Mouse (Mus musculus) erythroblast, embryonic 14.5 days (primary cell): ENCODE data around the gene Srgap1. TPM values are rescaled to one million over a fixed set of nuclear protein-coding genes. Genes with fewer than 3 reads are reported as not detected.

Source experiments
- H3K27me3 ChIP-seq: 2 replicates; pipeline ENCODE4 v1.6.1; 2012; ENCODE audit warnings: inconsistent platforms; ENCODE audit not compliant: control insufficient read depth
- H3K36me3 ChIP-seq: 2 replicates; pipeline ENCODE4 v1.6.1; 2012; ENCODE audit warnings: mild to moderate bottlenecking, inconsistent platforms; ENCODE audit not compliant: control insufficient read depth
- H3K4me1 ChIP-seq: 2 replicates; pipeline ENCODE4 v1.6.1; 2012; ENCODE audit warnings: inconsistent platforms; ENCODE audit not compliant: control insufficient read depth
- H3K4me3 ChIP-seq: replicated peaks from 2 replicates; pipeline ENCODE3; 2012; ENCODE audit warnings: moderate library complexity, mild to moderate bottlenecking, inconsistent platforms
- H3K9me3 ChIP-seq: 2 replicates; pipeline ENCODE4 v1.6.1; 2012; ENCODE audit warnings: low read length, inconsistent platforms, mixed read lengths; ENCODE audit not compliant: control insufficient read depth
- GATA1 ChIP-seq: IDR thresholded peaks from 2 replicates; pipeline ENCODE4 v1.6.1; 2012; ENCODE audit warnings: low read length, inconsistent platforms, mixed read lengths
- TAL1 ChIP-seq: IDR thresholded peaks from 3 replicates; pipeline ENCODE4 v1.6.1; 2012; ENCODE audit warnings: low read length, inconsistent platforms, mixed read lengths
- polyA plus RNA-seq: library from polyadenylated mRNA; stranded (reverse); fragments of >175 nt; gene quantifications from 2 replicates; pipeline ENCODE4 v1.2.3, GENCODE M21; 2012

The Srgap1 gene
- polyA plus RNA-seq, 1 experiment = 0.20 TPM

GRCm38 (mm10) chr10:121806806-121807205 is 240.3 kb downstream of the Srgap1 start:
- TF ChIP-seq TAL1 (no peak), GATA1 (no peak)
- no peaks in the 10 kb centered on the region for H3K4me1 ChIP-seq
- no peaks in the 10 kb centered on the region for H3K36me3 ChIP-seq
- no peaks in the 10 kb centered on the region for H3K9me3 ChIP-seq
- H3K27me3 ChIP-seq = no peaks in the 10 kb centered on the region
- no peak overlapping the region for H3K4me3 ChIP-seq

DNA sequence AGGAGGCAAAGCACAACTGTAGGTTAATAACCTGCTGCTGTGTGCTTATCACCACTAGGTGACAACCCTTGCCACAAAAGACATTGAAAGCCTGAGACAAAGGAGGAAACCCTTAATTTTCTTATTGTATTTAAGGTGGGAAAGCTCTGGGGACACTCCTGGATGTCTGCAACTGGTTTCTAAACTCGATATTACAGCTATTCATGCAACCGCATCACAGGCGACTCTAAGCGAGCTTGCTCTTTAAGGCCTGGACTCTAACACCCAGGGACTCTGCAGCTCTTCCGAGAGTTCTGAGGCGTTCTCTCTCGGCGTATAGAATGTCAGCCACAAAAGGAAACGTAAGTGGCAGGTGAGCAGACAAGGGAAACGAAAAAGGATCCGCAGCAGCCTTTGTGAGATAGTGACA is 241.2 kb downstream of the Srgap1 start:
- TF ChIP-seq GATA1 (no peak), TAL1 (no peak)
- H3K27me3 ChIP-seq = no peaks in the 10 kb centered on the region
- no peaks in the 10 kb centered on the region for H3K36me3 ChIP-seq
- no peaks in the 10 kb centered on the region for H3K9me3 ChIP-seq
- H3K4me1 ChIP-seq = no peaks in the 10 kb centered on the region
- no peak overlapping the region for H3K4me3 ChIP-seq

DNA sequence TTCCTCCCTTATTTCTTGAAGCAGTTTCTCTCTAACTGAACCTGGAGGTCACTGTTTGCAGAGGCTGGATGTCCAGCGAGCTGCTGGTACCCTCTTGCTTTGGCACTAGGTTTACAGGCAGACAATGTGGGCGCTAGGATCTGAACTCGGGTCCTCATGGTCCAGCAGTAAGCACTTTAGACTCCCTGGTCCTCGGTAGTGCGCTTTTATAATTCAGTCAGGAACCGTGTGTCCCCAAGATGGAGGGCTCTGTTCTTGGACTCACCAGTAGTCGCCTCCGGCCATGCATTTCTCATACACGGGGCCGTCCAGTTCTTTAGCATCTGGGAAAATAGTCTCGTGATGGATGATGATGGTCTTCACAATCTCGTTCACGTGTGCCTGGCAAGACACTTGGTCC is 242.6 kb downstream of the Srgap1 start:
- Histone ChIP-seq H3K4me1 (no peaks in the 10 kb centered on the region), H3K4me3 (no peak overlapping the region), H3K27me3 (no peaks in the 10 kb centered on the region), H3K36me3 (no peaks in the 10 kb centered on the region), H3K9me3 (no peaks in the 10 kb centered on the region)
- TF ChIP-seq GATA1 = no peak
- no peak for TF ChIP-seq TAL1

GRCm38 (mm10) chr10:121800041-121800440 is 247.1 kb downstream of the Srgap1 start:
- H3K4me1 ChIP-seq = no peaks in the 10 kb centered on the region
- no peaks in the 10 kb centered on the region for H3K27me3 ChIP-seq
- H3K9me3 ChIP-seq = no peaks in the 10 kb centered on the region
- H3K4me3 ChIP-seq = no peak overlapping the region
- no peak for TF ChIP-seq TAL1
- TF ChIP-seq GATA1 = no peak
- no peaks in the 10 kb centered on the region for H3K36me3 ChIP-seq

DNA sequence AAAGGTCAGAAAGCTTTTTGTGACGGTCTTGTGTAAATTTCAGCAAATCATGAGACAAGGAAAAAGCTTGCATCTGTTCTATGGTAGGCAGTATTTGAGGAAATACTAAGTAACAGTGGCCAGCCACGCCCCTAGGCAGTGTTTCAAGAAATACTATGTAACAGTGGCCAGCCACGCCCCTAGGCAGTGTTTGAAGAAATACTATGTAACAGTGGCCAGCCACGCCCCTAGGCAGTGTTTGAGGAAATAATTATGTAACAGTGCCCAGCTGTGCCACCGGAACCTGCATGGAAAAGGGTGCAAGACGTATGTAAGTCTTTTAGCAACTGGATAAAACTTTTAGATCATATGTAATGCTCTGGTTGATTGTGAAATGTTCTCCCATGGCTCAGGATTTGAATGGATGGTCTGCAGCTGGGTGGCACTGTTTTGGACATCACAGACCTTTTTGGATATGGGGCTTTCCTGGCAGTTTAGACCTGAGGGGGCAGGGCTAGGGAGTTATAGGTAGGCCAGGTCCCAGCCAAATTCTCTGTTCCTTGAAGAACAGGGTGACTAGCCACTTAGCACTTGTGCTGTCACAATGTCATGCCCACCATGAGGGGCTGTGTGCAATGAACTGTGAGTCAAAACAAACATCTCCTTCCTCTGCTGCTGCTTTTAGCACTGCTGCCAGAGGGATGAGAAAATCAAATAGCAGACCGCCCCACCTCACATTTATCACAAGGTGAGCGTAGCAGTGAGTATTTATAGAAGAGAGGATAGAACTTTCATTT is 250.9 kb downstream of the Srgap1 start:
- no peak overlapping the region for H3K4me3 ChIP-seq
- no peak for TF ChIP-seq GATA1
- TF ChIP-seq TAL1 = no peak

GRCm38 (mm10) chr10:121794486-121794885 is 252.6 kb downstream of the Srgap1 start:
- Histone ChIP-seq H3K36me3 (no peaks in the 10 kb centered on the region), H3K4me1 (no peaks in the 10 kb centered on the region), H3K9me3 (no peaks in the 10 kb centered on the region), H3K27me3 (no peaks in the 10 kb centered on the region), H3K4me3 (no peak overlapping the region)
- TF ChIP-seq TAL1 (no peak), GATA1 (no peak)

More for the DNA sequence above, 250.9 kb downstream of the Srgap1 start:
- H3K9me3 ChIP-seq = no peaks in the 10 kb centered on the region
- H3K4me1 ChIP-seq = no peaks in the 10 kb centered on the region
- H3K27me3 ChIP-seq = no peaks in the 10 kb centered on the region
- no peaks in the 10 kb centered on the region for H3K36me3 ChIP-seq

DNA sequence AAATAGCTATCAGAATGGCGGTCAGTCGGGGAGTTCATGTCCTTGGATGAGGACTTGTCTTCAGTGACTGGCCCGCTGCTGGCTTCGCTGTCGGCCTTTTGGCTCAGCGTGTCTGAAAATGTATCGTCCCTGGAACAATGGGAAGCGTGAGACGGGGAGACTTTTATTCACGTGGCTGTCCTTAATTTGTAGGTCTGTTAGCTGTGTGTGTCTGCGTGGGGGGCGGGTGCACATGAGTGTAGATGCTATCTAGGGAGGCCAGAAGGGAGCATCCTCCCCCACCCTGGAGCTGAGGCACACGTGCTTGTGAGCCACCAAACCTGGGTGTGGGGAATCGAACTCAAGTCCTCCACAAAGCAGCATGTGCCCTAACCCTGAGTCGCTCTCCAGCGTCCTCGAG is 254.5 kb downstream of the Srgap1 start:
- H3K4me3 ChIP-seq = no peak overlapping the region
- TF ChIP-seq GATA1 = no peak
- no peak for TF ChIP-seq TAL1
- no peaks in the 10 kb centered on the region for H3K27me3 ChIP-seq
- no peaks in the 10 kb centered on the region for H3K9me3 ChIP-seq
- no peaks in the 10 kb centered on the region for H3K36me3 ChIP-seq
- H3K4me1 ChIP-seq = no peaks in the 10 kb centered on the region

- Histone ChIP-seq H3K4me3 (no peak overlapping the region), H3K27me3 (no peaks in the 10 kb centered on the region), H3K4me1 (no peaks in the 10 kb centered on the region), H3K9me3 (no peaks in the 10 kb centered on the region), H3K36me3 (no peaks in the 10 kb centered on the region)
- TF ChIP-seq TAL1 = no peak
- no peak for TF ChIP-seq GATA1
Measured at GRCm38 (mm10) chr10:121790078-121790477, 257.0 kb downstream of the Srgap1 start.

GRCm38 (mm10) chr10:121788536-121788935 is 258.6 kb downstream of the Srgap1 start:
- no peaks in the 10 kb centered on the region for H3K9me3 ChIP-seq
- no peaks in the 10 kb centered on the region for H3K4me1 ChIP-seq
- no peak overlapping the region for H3K4me3 ChIP-seq
- no peaks in the 10 kb centered on the region for H3K27me3 ChIP-seq
- H3K36me3 ChIP-seq = no peaks in the 10 kb centered on the region
- TF ChIP-seq TAL1 (no peak), GATA1 (no peak)

- Histone ChIP-seq H3K9me3 (no peaks in the 10 kb centered on the region; the same call in 1 of the 2 replicates), H3K4me3 (no peak overlapping the region), H3K4me1 (peaks cover 2% of the 10 kb centered on the region), H3K36me3 (no peaks in the 10 kb centered on the region), H3K27me3 (no peaks in the 10 kb centered on the region)
- TF ChIP-seq GATA1 (no peak), TAL1 (no peak)
Measured at GRCm38 (mm10) chr10:121781159-121781558, 266.0 kb downstream of the Srgap1 start.
